Mouse (Mus musculus) megakaryocyte, embryonic 14.5 days (primary cell): ENCODE measurements around the gene Adcy7.

Source experiments
- FLI1 ChIP-seq: IDR thresholded peaks from 2 replicates; pipeline ENCODE4 v1.6.1; 2012; ENCODE audit warnings: low read length, inconsistent platforms, mixed read lengths
- GATA1 ChIP-seq: IDR thresholded peaks from 3 replicates; pipeline ENCODE4 v1.6.1; 2012; ENCODE audit warnings: mixed read lengths, low read length, inconsistent platforms, borderline replicate concordance

GRCm38 (mm10) chr8:88279670-88280069 is 7.5 kb downstream of the Adcy7 start:
- peak; percentile 1; the same call in 1 of the 3 replicates for TF ChIP-seq GATA1
- TF ChIP-seq FLI1: no peak
